Mouse (Mus musculus): Measurements from ENCODE around the gene Nr4a3.

The Nr4a3 gene

DNA sequence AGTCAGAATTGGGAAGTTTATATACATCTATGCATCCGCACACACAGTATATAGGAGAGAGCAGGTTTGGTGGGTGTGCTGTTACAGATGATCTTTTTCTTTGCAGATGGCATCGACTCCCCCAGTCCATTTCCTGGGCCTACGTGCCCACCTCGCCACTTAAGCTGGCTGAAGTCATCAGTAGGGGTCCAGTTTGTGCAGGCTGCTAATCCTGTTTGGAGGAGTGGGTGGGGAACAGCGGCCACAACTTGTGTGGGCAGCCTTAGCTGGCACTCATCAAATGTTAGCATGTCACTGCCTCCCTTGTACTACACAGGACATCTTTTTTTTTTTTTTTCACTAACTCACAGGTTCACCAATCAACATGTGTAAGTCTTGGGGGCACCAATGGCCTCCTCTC is 5.5 kb downstream of the Nr4a3 start:
- no peak for DNase-seq (ENCODE audit: low read depth)

DNA sequence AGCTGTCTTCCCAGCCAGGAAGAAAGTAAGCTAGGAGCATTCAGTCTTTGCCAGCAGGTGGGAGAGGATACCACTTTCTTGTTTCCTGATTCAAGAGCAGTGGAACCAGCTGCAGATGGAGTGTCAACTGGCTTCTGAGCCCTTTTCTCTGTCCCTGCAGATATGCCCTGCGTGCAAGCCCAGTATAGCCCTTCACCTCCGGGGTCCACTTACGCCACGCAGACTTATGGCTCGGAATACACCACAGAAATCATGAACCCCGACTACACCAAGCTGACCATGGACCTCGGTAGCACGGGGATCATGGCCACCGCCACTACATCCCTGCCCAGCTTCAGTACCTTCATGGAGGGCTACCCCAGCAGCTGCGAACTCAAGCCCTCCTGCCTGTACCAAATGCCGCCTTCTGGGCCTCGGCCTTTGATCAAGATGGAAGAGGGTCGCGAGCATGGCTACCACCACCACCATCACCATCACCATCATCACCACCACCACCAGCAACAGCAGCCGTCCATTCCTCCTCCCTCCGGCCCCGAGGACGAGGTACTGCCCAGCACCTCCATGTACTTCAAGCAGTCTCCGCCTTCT is 6.2 kb downstream of the Nr4a3 start:
- DNase-seq (ENCODE audit: low read depth) = no peak

- DNase-seq (ENCODE audit: low read depth) = no peak
Observed at GRCm38 (mm10) chr4:48051674-48052121, 6.7 kb downstream of the Nr4a3 start.

DNA sequence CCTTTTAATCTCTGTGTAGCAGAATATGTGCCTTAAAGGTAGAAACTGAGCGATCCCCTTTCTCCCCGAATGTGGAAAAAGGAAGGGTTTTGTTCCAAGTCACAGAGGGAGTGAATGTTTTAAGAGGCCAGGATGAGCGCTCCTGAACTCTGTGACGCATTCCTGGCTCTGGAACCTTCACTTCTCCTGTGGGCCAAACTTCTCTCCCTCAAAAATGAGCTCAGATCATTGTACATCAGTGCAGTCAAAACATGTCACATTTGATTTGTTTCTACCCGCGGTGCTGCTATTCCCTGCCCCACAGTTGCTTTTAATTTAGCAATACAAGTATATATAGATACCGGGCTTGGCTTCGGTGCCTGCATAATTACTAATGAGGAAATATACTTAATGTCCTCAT is 16.8 kb downstream of the Nr4a3 start:
- no peak for DNase-seq (ENCODE audit: low read depth)

- DNase-seq (ENCODE audit: low read depth) = no peak
Observed at GRCm38 (mm10) chr4:48064311-48064710, 19.4 kb downstream of the Nr4a3 start.

GRCm38 (mm10) chr4:48066676-48067075 is 21.7 kb downstream of the Nr4a3 start:
- DNase-seq (ENCODE audit: low read depth) = no peak

DNA sequence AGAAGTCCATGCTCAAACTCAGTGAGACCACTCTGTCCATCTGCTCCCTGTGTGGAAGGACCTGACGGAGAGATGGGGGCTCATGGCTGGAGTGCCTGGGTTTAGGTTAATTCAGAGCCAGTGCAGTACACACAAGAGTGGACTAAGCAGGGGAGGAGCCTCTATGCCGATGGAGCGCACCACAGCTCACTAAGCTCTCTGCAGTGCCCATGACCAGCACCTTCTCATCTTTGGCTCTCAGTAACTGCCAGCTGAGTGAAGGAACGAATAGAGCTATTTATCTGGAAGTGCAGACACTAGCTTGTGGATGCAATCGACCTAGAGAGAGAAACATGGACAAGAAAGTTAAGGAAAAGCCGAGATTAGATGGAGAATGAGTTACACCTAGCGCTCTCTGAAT is 24.2 kb downstream of the Nr4a3 start:
- no peak for DNase-seq (ENCODE audit: low read depth)

GRCm38 (mm10) chr4:48072006-48072405 is 27.1 kb downstream of the Nr4a3 start:
- no peak for DNase-seq (ENCODE audit: low read depth)

DNA sequence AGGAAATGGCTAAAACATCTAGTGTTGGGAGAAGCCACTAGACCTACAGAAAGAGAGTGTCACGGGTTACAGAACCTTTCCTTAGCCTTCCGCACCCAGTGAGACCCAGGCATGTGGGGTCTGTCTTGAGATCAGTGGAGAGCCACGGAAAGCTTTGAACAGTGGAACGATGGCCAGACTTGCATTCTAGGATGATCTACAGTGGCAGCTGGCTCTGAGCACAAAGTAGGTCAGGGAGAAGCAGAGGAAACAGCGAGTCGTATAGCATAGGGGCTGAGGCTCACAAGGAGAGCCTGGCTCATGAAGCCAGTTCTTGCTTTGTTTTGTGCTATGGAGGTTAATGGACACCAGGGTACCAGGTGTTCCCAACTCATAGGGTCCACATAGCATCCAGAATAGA is 28.4 kb downstream of the Nr4a3 start:
- no peak for DNase-seq (ENCODE audit: low read depth)

GRCm38 (mm10) chr4:48074451-48075240 is 29.7 kb downstream of the Nr4a3 start:
- DNase-seq (ENCODE audit: low read depth) = no peak

- DNase-seq (ENCODE audit: low read depth) = no peak
Observed at GRCm38 (mm10) chr4:48076693-48077471, 31.9 kb downstream of the Nr4a3 start.

DNA sequence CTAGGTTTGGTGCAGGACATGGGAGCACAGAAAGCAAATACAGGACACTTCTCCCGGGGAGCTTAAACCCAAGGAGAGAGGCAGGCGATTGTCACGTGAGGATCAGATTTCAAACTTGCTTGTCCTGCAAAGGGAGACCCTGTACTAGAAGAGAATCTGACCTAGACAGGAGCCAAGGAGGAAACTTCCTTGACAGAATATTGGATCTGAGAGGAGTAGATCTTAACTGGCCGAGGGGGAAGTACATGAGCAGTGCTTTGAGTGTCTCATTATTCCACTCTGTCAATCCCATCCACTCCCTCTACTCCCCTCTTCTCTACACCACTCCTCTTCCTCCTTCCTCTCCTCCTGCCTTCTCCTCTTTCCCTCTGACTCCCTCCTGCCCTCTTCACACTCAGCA is 33.3 kb downstream of the Nr4a3 start:
- DNase-seq (ENCODE audit: low read depth) = no peak

DNA sequence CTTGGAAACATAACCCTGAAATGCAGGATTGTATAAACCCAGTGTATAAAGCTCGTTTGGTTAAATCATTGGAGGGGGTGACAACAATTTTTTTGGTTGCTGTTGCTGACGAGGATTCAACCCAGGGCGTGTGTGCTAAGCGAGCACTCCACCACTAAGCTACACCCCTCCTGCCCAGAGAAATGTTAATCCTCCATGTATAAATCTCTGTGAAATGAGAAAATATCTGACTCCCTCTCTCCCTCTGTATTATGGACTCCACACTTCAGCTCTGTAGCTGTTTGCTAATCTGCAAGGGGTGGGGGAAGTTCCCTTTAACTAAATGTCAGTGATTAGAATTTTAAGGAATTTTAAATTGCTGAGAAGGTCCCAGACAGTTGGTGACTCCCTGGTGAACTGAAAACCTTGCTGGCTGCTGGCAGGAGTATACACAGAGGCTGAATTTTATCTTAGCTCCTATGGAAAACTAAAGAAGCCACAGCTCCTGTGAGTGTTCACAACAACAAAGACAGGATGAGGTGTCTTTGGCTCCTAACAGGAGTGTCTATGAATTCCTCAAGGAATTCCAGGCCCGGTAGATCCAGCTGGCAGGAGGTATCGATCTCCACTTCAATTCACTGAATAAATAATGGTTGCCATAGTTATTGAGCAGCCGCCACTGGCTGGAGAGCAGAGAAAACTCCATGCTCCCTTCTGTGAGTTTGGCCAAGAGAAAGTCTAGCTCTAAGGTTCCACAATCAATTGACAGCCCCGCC is 34.5 kb downstream of the Nr4a3 start:
- DNase-seq (ENCODE audit: low read depth) = no peak

- no peak for DNase-seq (ENCODE audit: low read depth)
Observed at GRCm38 (mm10) chr4:48083452-48083851, 38.5 kb downstream of the Nr4a3 start.

GRCm38 (mm10) chr4:48086609-48087008 is 41.7 kb downstream of the Nr4a3 start:
- DNase-seq (ENCODE audit: low read depth) = no peak

DNA sequence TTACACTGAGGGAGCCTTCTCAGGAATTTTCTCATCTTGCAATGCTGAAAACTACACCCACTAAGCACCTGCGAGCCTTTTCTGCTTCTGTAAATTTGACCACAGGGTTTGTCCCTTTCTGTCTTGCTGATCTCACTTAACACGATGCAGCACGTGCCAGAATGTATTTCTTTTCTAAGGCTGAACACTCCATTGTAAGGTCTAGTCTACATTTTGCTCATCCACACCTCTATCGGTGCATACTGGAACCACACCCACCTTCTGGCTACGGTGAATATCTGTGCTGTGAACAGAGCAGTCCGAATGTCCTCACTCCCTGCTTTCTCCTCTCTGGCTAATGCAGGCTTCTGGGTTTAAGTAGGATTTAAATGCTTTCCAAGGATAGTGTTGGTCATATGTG is 42.5 kb downstream of the Nr4a3 start:
- DNase-seq (ENCODE audit: low read depth) = no peak

- no peak for DNase-seq (ENCODE audit: low read depth)
Observed at GRCm38 (mm10) chr4:48093221-48093620, 48.3 kb downstream of the Nr4a3 start.

DNA sequence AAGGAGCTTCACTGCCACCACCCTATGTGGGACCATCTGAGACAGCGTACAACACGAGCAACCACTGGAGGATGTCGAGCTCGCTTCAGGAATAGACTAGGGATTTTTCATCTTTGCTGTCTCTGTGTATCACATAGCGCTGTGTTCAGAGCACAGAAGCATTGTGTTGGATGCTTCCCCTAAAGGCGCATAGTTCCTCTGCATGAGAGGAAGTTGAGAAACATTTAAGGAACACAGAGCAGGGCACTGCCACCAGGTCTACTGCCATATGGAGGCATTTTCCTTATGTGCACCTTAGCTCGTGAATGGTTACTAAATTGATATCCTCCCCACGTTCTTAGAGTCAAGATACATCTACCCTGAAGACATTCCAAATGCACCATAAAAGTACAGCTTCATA is 55.3 kb downstream of the Nr4a3 start:
- DNase-seq (ENCODE audit: low read depth) = no peak

- no peak for DNase-seq (ENCODE audit: low read depth)
Observed at GRCm38 (mm10) chr4:48101981-48102380, 57.0 kb downstream of the Nr4a3 start.

DNA sequence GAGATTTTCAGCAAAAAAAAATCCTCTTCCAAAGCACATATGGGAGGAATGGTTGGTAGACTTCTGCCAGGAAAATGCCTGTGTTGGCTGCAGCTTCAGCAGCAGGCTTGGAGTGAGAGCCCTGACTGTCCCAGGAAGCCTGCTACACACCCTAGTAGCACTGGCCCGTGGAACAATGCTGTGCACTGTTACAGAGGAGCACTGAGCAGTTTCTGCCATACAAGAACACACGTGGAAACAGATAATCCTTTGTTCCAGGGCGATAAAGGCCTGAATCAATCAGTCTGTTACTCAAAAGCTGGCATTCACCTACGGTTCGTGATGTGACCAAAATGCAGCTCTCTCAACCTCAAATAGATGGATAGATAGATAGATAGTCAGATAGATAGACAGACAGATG is 60.4 kb downstream of the Nr4a3 start:
- DNase-seq (ENCODE audit: low read depth) = no peak

GRCm38 (mm10) chr4:48107086-48107485 is 62.1 kb downstream of the Nr4a3 start:
- DNase-seq (ENCODE audit: low read depth) = no peak

DNA sequence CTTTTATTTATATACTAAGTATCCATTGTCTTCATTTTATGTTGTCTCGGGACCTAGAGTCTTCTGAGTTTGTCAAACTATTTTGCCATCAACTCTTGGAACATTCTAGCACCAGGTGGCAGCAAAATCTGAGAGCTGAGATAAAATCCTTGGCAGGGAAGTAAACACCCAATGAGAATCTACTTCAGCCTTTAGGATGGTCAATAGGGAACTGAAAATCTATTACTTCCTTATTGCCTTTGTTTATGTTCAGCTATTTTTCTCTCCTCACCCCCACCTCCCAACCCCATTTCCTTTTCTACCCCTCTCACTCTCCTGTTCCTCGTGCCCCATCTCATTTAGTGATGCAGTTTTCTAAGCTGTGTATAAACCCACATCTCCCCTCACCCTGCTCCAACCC is 63.6 kb downstream of the Nr4a3 start:
- no peak for DNase-seq (ENCODE audit: low read depth)
